Mouse (Mus musculus) thymus, postnatal 4 days (tissue): Measurements from ENCODE around the gene Kcna2.

Source experiments
- DNase-seq: peaks from one replicate; pipeline ENCODE4 v3.0.0; 2021

Kcna2 gene

GRCm38 (mm10) chr3:107153772-107154655, 53.1 kb downstream of the Kcna2 start:
- no peak for DNase-seq

- no peak for DNase-seq
These were observed 57.9 kb downstream of the Kcna2 start for GRCm38 (mm10) chr3:107158856-107159255.

- peak; percentile 69 for DNase-seq
These were observed 58.5 kb downstream of the Kcna2 start for GRCm38 (mm10) chr3:107159418-107159817.

- peak; percentile 59 for DNase-seq
These were observed 58.9 kb downstream of the Kcna2 start for GRCm38 (mm10) chr3:107159859-107160324.

GRCm38 (mm10) chr3:107162741-107163140, 61.8 kb downstream of the Kcna2 start:
- no peak for DNase-seq
